In the genomic region with DNA sequence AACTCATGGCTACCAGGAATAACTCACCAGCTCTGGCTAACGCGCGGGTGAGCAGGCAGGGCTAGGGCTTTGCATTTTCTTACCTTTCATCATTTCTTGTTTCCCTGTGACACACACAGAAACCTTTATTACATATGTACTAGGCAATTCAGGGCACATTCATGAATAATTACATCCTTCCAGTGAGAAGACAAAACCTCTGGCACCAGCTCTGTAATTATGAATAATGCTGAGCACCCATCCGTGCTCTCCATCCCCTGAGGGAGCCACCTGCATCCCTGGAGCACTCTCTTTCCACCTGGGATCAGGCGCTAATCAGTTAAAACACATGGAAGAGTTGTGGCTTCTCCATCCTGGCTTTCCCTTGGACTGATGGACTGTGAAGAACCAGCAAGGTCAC, we compare ENCODE assay signal across 9 mouse cellular contexts. TPM values are rescaled to one million over a fixed set of nuclear protein-coding genes. Genes with fewer than 3 reads are reported as not detected.
DNase-seq lines count a peak whose midpoint lies in the region; ATAC-seq and TF ChIP-seq lines count a peak whose summit lies in the region.
"Had no signal": no experiment of that assay in that cellular context is flagged by ENCODE, and none has a peak within 500 bp of the region (broad histone marks: within the 10 kb centered on the region; RNA-seq: fewer than 3 reads in every experiment).

A gene (plus strand): TSS at position 301 of the 400 bp plus-strand sequence.

- ATAC-seq in heart, embryonic 14.5 days (ENCODE audit: insufficient number of reproducible peaks, insufficient read depth, low FRiP score, low read depth): no peak
- ATAC-seq in G1E (ENCODE audit: extremely low read depth, insufficient number of reproducible peaks, low FRiP score, poor library complexity, severe bottlenecking): no peak
- no peak for ATAC-seq in forebrain, embryonic 12.5 days (ENCODE audit: low FRiP score)
- ATAC-seq in stomach, embryonic 14.5 days (ENCODE audit: insufficient number of reproducible peaks, insufficient read depth, low FRiP score, low read depth): no peak

- no peaks in the 10 kb centered on the region for H3K9me3 ChIP-seq in heart, embryonic 14.5 days (ENCODE audit: control insufficient read depth, low read length)
- H3K9me3 ChIP-seq in G1E (replicated peaks): no peaks in the 10 kb centered on the region
- H3K9me3 ChIP-seq in forebrain, embryonic 12.5 days: no peaks in the 10 kb centered on the region
- no peaks in the 10 kb centered on the region for H3K9me3 ChIP-seq in stomach, embryonic 14.5 days (ENCODE audit: control insufficient read depth, low read depth, low read length)

- no peaks in the 10 kb centered on the region for H3K27me3 ChIP-seq in heart, embryonic 14.5 days (ENCODE audit: control insufficient read depth, insufficient read depth, low read length)
- no peaks in the 10 kb centered on the region for H3K27me3 ChIP-seq in G1E (ENCODE audit: insufficient read depth, low read length)
- no peaks in the 10 kb centered on the region for H3K27me3 ChIP-seq in forebrain, embryonic 12.5 days
- no peaks in the 10 kb centered on the region for H3K27me3 ChIP-seq in stomach, embryonic 14.5 days (ENCODE audit: control insufficient read depth, insufficient read depth, low read length)

- H3K4me2 ChIP-seq in heart, embryonic 14.5 days (ENCODE audit: low read length): no peak within 1 kb of the TSS
- no peak within 1 kb of the TSS for H3K4me2 ChIP-seq in forebrain, embryonic 12.5 days
- H3K4me2 ChIP-seq in stomach, embryonic 14.5 days (replicated peaks; ENCODE audit: low read depth, low read length): no peak within 1 kb of the TSS

- H3K9ac ChIP-seq in heart, embryonic 14.5 days (ENCODE audit: low read length): no peak within 1 kb of the TSS
- no peak within 1 kb of the TSS for H3K9ac ChIP-seq in forebrain, embryonic 12.5 days
- H3K9ac ChIP-seq in stomach, embryonic 14.5 days (replicated peaks; ENCODE audit: low read depth, low read length): peak within 1 kb of the TSS; percentile 11; the same call in 1 of the 2 replicates
- H3K9ac ChIP-seq: liver, embryonic 14.5 days had no signal

- peaks cover 0 to 4% of the 10 kb centered on the region in 2 experiments; a peak in 2 of 4 replicates for H3K4me1 ChIP-seq in heart, embryonic 14.5 days (ENCODE audit: control insufficient read depth in 2 of 2, insufficient read depth in 2 of 2, low read length in 2 of 2)
- peaks cover 24% of the 10 kb centered on the region for H3K4me1 ChIP-seq in G1E (ENCODE audit: insufficient read depth, low read depth, low read length)
- H3K4me1 ChIP-seq in forebrain, embryonic 12.5 days: peaks cover 20% of the 10 kb centered on the region
- H3K4me1 ChIP-seq in stomach, embryonic 14.5 days (ENCODE audit: control insufficient read depth, insufficient read depth, low read length): 0 out of 2 replicates have a peak, but pooled peaks cover 4% of the 10 kb centered on the region

- peaks cover 50% of the 10 kb centered on the region for H3K36me3 ChIP-seq in heart, embryonic 14.5 days (ENCODE audit: control insufficient read depth, insufficient read depth, low read length)
- peaks cover 52% of the 10 kb centered on the region for H3K36me3 ChIP-seq in G1E (replicated peaks)
- peaks cover 34% of the 10 kb centered on the region for H3K36me3 ChIP-seq in forebrain, embryonic 12.5 days (replicated peaks)
- peaks cover 29% of the 10 kb centered on the region for H3K36me3 ChIP-seq in stomach, embryonic 14.5 days (ENCODE audit: control insufficient read depth, insufficient read depth, low read length)

- no peak for DNase-seq in heart, postnatal 4 days
- no peak for DNase-seq in G1E (ENCODE audit: low spot score)
- DNase-seq in left cerebral cortex, postnatal 36 days (ENCODE audit: low spot score in 2 of 2): no peak
- DNase-seq in cerebellum, adult 8-10 months: no peak
- no peak for DNase-seq in frontal cortex, postnatal 10 days (ENCODE audit: low spot score in 2 of 2)

- H3K4me3 ChIP-seq in heart, embryonic 14.5 days (ENCODE audit: control insufficient read depth in 1 of 2, insufficient read depth in 1 of 2, low read depth in 1 of 2, low read length in 2 of 2): no peak within 1 kb of the TSS
- H3K4me3 ChIP-seq in G1E (ENCODE audit: low read depth, low read length): no peak within 1 kb of the TSS
- H3K4me3 ChIP-seq in forebrain, embryonic 12.5 days (replicated peaks): no peak within 1 kb of the TSS
- H3K4me3 ChIP-seq in stomach, embryonic 14.5 days (ENCODE audit: low read depth, low read length): no peak within 1 kb of the TSS

- 85% methylated on average over 5 of the region's 5 CpGs for WGBS in heart, embryonic 14.5 days
- 89% methylated on average over 5 of the region's 5 CpGs for WGBS in forebrain, embryonic 12.5 days
- WGBS in stomach, embryonic 14.5 days: 85% methylated on average over 5 of the region's 5 CpGs

- intact Hi-C loops in left cerebral cortex, postnatal 36 days (cut with DNase I): no loop called here

- no peak for TF ChIP-seq CTCF in G1E (IDR thresholded peaks at IDR 0.05; ENCODE audit: low read depth, low read length)

- no peak within 1 kb of the TSS for H3K27ac ChIP-seq in heart, embryonic 14.5 days (replicated peaks in 1 of 2; ENCODE audit: control insufficient read depth in 1 of 2, insufficient read depth in 1 of 2, low read depth in 2 of 2, low read length in 2 of 2)
- no peak within 1 kb of the TSS for H3K27ac ChIP-seq in forebrain, embryonic 12.5 days
- H3K27ac ChIP-seq in stomach, embryonic 14.5 days (ENCODE audit: low read length): no peak within 1 kb of the TSS
- H3K27ac ChIP-seq: liver, embryonic 14.5 days had no signal

RNA-seq across cellular contexts. Expression of the gene that starts here (rescaled TPM):
- 16.7 and 19.4 TPM in 2 replicates for polyA plus RNA-seq in heart, embryonic 14.5 days (2014; fragmentation: Nextera tagmentation; extraction: Ambion mirVana)
- 1 to 10 TPM; 6.5 to 7.2 TPM for total RNA-seq in heart, postnatal 4 days (2021)
- total RNA-seq in G1E (2014; fragmentation: Nextera tagmentation) (20.4 and 42.2 TPM in 2 replicates), G1E (2017) (66.3 and 80.5 TPM in 2 replicates)
- polyA plus RNA-seq in G1E (2012): 2.1 and 2.5 TPM in 2 replicates
- polyA plus RNA-seq in forebrain, embryonic 12.5 days (2016; fragmentation: Nextera tagmentation; extraction: Ambion mirVana): 37.0 and 37.1 TPM in 2 replicates
- total RNA-seq in left cerebral cortex, postnatal 36 days (2021): 10 to 100 TPM; 24.0 to 26.7 TPM
- 34.7 and 36.9 TPM in 2 replicates for polyA plus RNA-seq in stomach, embryonic 14.5 days (2014; fragmentation: Nextera tagmentation; extraction: Ambion mirVana)
